Mouse (Mus musculus) heart, embryonic 16.5 days (tissue): Measurements from ENCODE around the gene Gm36079. TPM values are rescaled to one million over a fixed set of nuclear protein-coding genes. Genes with fewer than 3 reads are reported as not detected.
"Not testable (repeated sequence)": the region's sequence is repeated elsewhere in the genome, so short reads cannot be mapped to it uniquely, and the experiment has no call there.

Experiments
- ATAC-seq: fragments of 200-750 bp; cut with Nextera tagmentation; replicated peaks from 2 replicates; pipeline ENCODE4 v1.8.0; 2017; ENCODE audit warnings: moderate number of reproducible peaks; ENCODE audit not compliant: insufficient read depth, low FRiP score; ENCODE audit errors: extremely low read depth
- H3K27ac ChIP-seq: fragments of 300-500 bp; sonication (generic); 2 replicates; pipeline ENCODE4 v1.5.1; 2014; ENCODE audit warnings: mild to moderate bottlenecking, low read length, control low read depth, moderate library complexity
- H3K27me3 ChIP-seq: fragments of 300-500 bp; sonication (generic); 2 replicates; pipeline ENCODE4 v1.6.1; 2014; ENCODE audit warnings: low read length, mixed read lengths; ENCODE audit not compliant: control insufficient read depth, insufficient read depth
- H3K36me3 ChIP-seq: fragments of 300-500 bp; sonication (generic); 2 replicates; pipeline ENCODE4 v1.6.1; 2014; ENCODE audit not compliant: control insufficient read depth, insufficient read depth
- H3K4me1 ChIP-seq: fragments of 300-500 bp; sonication (generic); 2 replicates; pipeline ENCODE4 v1.6.1; 2014; ENCODE audit warnings: low read length, mixed read lengths; ENCODE audit not compliant: control insufficient read depth, insufficient read depth
- H3K4me2 ChIP-seq: fragments of 300-500 bp; sonication (generic); 2 replicates; pipeline ENCODE4 v1.6.1; 2014; ENCODE audit warnings: low read depth, mild to moderate bottlenecking, control low read depth, low read length
- H3K4me3 ChIP-seq: fragments of 300-500 bp; sonication (generic); 2 replicates; pipeline ENCODE4 v1.5.1; 2014; ENCODE audit warnings: mild to moderate bottlenecking, control low read depth, low read length
- H3K9ac ChIP-seq: fragments of 300-500 bp; sonication (generic); 2 replicates; pipeline ENCODE4 v1.6.1; 2014; ENCODE audit warnings: low read length, control low read depth
- H3K9me3 ChIP-seq: fragments of 300-500 bp; sonication (generic); replicated peaks from 2 replicates; pipeline ENCODE4 v1.6.1; 2016; ENCODE audit warnings: low read length; ENCODE audit not compliant: control insufficient read depth
- WGBS: fragments of 180-500 bp; shearing (Covaris S2); extraction: QIAGEN DNeasy Blood & Tissue Kit; methylation state at CpG from one replicate; pipeline ENCODE4 v1.1.7; 2014; 5-methylcytosine and 5-hydroxymethylcytosine counted together
- polyA plus RNA-seq: library from polyadenylated mRNA; unstranded; fragments of >200 nt; fragmentation: Nextera tagmentation; extraction: Ambion mirVana; gene quantifications from 2 replicates; pipeline ENCODE4 v1.2.1, GENCODE M21; 2015

Gene Gm36079
- polyA plus RNA-seq, 1 experiment from 2014 or later, result not detected

- not testable (repeated sequence) for H3K4me1 ChIP-seq, H3K27me3 ChIP-seq, H3K9ac ChIP-seq, H3K9me3 ChIP-seq, H3K4me3 ChIP-seq, ATAC-seq, H3K27ac ChIP-seq, H3K4me2 ChIP-seq, H3K36me3 ChIP-seq
- no CpG with 5 or more reads among the region's 22 CpGs for WGBS
Measured at GRCm38 (mm10) chr13:119998442-119999086, 28.2 kb downstream of the Gm36079 start.

- H3K27ac ChIP-seq, ATAC-seq, H3K4me1 ChIP-seq, H3K9ac ChIP-seq, H3K4me2 ChIP-seq, H3K36me3 ChIP-seq, H3K4me3 ChIP-seq, H3K27me3 ChIP-seq, H3K9me3 ChIP-seq: not testable (repeated sequence)
- no CpG with 5 or more reads among the region's 10 CpGs for WGBS
Measured at GRCm38 (mm10) chr13:119991917-119992496, 34.8 kb downstream of the Gm36079 start.

GRCm38 (mm10) chr13:119991264-119991663, 35.5 kb downstream of the Gm36079 start:
- not testable (repeated sequence) for H3K27ac ChIP-seq, ATAC-seq, H3K4me2 ChIP-seq, H3K36me3 ChIP-seq, H3K9me3 ChIP-seq, H3K4me3 ChIP-seq, H3K9ac ChIP-seq, H3K4me1 ChIP-seq, H3K27me3 ChIP-seq
- WGBS, result no CpG with 5 or more reads among the region's 13 CpGs

Other genes with a start within 250 kb of the Gm36079 start
- gene Zfp131, start 236.1 kb downstream of the Gm36079 start, polyA plus RNA-seq, result 21.2 and 22.8 TPM in 2 replicates
- gene AF067063, start 196.8 kb downstream of the Gm36079 start, polyA plus RNA-seq, result not detected in 2 replicates
- not detected in 2 replicates for gene D13Ertd608e, start 191.0 kb downstream of the Gm36079 start, polyA plus RNA-seq
- not detected in 2 replicates for gene Tcstv1, start 132.2 kb downstream of the Gm36079 start, polyA plus RNA-seq
- gene Gm21761, start 97.7 kb downstream of the Gm36079 start, polyA plus RNA-seq, result not detected in 2 replicates
- not detected in 2 replicates for gene B020031M17Rik, start 76.2 kb downstream of the Gm36079 start, polyA plus RNA-seq
- 0.14 TPM in 1 of 2 replicates, not detected in the other for gene Gm21188, start 25.2 kb upstream of the Gm36079 start, polyA plus RNA-seq
- gene Gm20767, start 113.2 kb upstream of the Gm36079 start, polyA plus RNA-seq, result not detected in 2 replicates
- gene Gm21818, start 145.4 kb upstream of the Gm36079 start, polyA plus RNA-seq, result not detected in 2 replicates
- not detected in 2 replicates for gene Gm21762, start 188.9 kb upstream of the Gm36079 start, polyA plus RNA-seq
- not detected in 2 replicates for gene Gm21731, start 212.1 kb upstream of the Gm36079 start, polyA plus RNA-seq
- not detected in 2 replicates for gene AF067061, start 236.1 kb upstream of the Gm36079 start, polyA plus RNA-seq